Mouse (Mus musculus) midbrain, embryonic 13.5 days (tissue): ENCODE measurements around the gene Myoz2. TPM values are rescaled to one million over a fixed set of nuclear protein-coding genes. Genes with fewer than 3 reads are reported as not detected.

Source experiments
- ATAC-seq: fragments of 200-750 bp; cut with Nextera tagmentation; 2 replicates; pipeline ENCODE4 v1.8.0; 2017; ENCODE audit warnings: mild to moderate bottlenecking, moderate TSS enrichment, moderate library complexity
- H3K27ac ChIP-seq: fragments of 300-500 bp; sonication (generic); 2 replicates; pipeline ENCODE4 v1.5.1; 2015; ENCODE audit warnings: inconsistent platforms, mild to moderate bottlenecking, moderate library complexity
- H3K27me3 ChIP-seq: fragments of 300-500 bp; sonication (generic); 2 replicates; pipeline ENCODE4 v1.6.1; 2015; ENCODE audit warnings: mild to moderate bottlenecking, inconsistent platforms
- H3K36me3 ChIP-seq: fragments of 300-500 bp; sonication (generic); 2 replicates; pipeline ENCODE4 v1.6.1; 2015; ENCODE audit warnings: mild to moderate bottlenecking, inconsistent platforms
- H3K4me1 ChIP-seq: fragments of 300-500 bp; sonication (generic); replicated peaks from 2 replicates; pipeline ENCODE4 v1.6.1; 2015; ENCODE audit warnings: inconsistent platforms
- H3K4me2 ChIP-seq: fragments of 300-500 bp; sonication (generic); replicated peaks from 2 replicates; pipeline ENCODE4 v1.6.1; 2015; ENCODE audit warnings: moderate library complexity, mild to moderate bottlenecking, inconsistent platforms
- H3K4me3 ChIP-seq: fragments of 300-500 bp; sonication (generic); replicated peaks from 2 replicates; pipeline ENCODE4 v1.5.1; 2015; ENCODE audit warnings: mild to moderate bottlenecking, inconsistent platforms
- H3K9ac ChIP-seq: fragments of 300-500 bp; sonication (generic); replicated peaks from 2 replicates; pipeline ENCODE4 v1.6.1; 2015; ENCODE audit warnings: mild to moderate bottlenecking, inconsistent platforms
- H3K9me3 ChIP-seq: fragments of 300-500 bp; sonication (generic); 2 replicates; pipeline ENCODE4 v1.6.1; 2016; ENCODE audit warnings: mild to moderate bottlenecking, inconsistent platforms
- WGBS: fragments of 180-500 bp; shearing (Covaris S2); methylation state at CpG from one replicate; pipeline ENCODE4 v1.1.7; 2015; 5-methylcytosine and 5-hydroxymethylcytosine counted together
- polyA plus RNA-seq: library from polyadenylated mRNA; unstranded; fragments of >200 nt; fragmentation: Nextera tagmentation; extraction: Ambion mirVana; gene quantifications from 2 replicates; pipeline ENCODE4 v1.2.1, GENCODE M21; 2015

Gene Myoz2
- polyA plus RNA-seq: not detected in 2 replicates

GRCm38 (mm10) chr3:123034752-123035151 is at the start of gene Myoz2:
Myoz2 (minus strand) TSS chr3:123035015.
- no peak within 1 kb of the TSS for H3K27ac ChIP-seq
- no peak within 1 kb of the TSS for H3K9ac ChIP-seq
- no peaks in the 10 kb centered on the region for H3K9me3 ChIP-seq
- no peak within 1 kb of the TSS for H3K4me3 ChIP-seq
- no peak within 1 kb of the TSS for H3K4me2 ChIP-seq
- WGBS: 96% methylated on average over 7 of the region's 7 CpGs
- H3K4me1 ChIP-seq: no peaks in the 10 kb centered on the region
- H3K27me3 ChIP-seq: no peaks in the 10 kb centered on the region
- H3K36me3 ChIP-seq: no peaks in the 10 kb centered on the region
- no peak for ATAC-seq

- Histone ChIP-seq H3K4me2 (no peak overlapping the region), H3K4me3 (no peak overlapping the region), H3K27me3 (no peaks in the 10 kb centered on the region), H3K9ac (no peak overlapping the region), H3K4me1 (no peaks in the 10 kb centered on the region), H3K27ac (no peak overlapping the region), H3K36me3 (no peaks in the 10 kb centered on the region), H3K9me3 (no peaks in the 10 kb centered on the region)
- 93% methylated on average over 3 of the region's 3 CpGs for WGBS
- ATAC-seq: no peak
Observed at GRCm38 (mm10) chr3:123081665-123082064, 46.9 kb upstream of the Myoz2 start.

GRCm38 (mm10) chr3:123080943-123081342 is 46.1 kb upstream of the Myoz2 start:
- H3K27me3 ChIP-seq: no peaks in the 10 kb centered on the region
- no peak overlapping the region for H3K9ac ChIP-seq
- no peak overlapping the region for H3K4me2 ChIP-seq
- H3K27ac ChIP-seq: no peak overlapping the region
- WGBS: 56% methylated on average over 7 of the region's 7 CpGs
- no peak for ATAC-seq
- H3K9me3 ChIP-seq: no peaks in the 10 kb centered on the region
- H3K36me3 ChIP-seq: no peaks in the 10 kb centered on the region
- H3K4me3 ChIP-seq: no peak overlapping the region
- no peaks in the 10 kb centered on the region for H3K4me1 ChIP-seq

GRCm38 (mm10) chr3:123080017-123080725 is 45.4 kb upstream of the Myoz2 start:
- Histone ChIP-seq H3K27ac (no peak overlapping the region), H3K27me3 (no peaks in the 10 kb centered on the region), H3K36me3 (no peaks in the 10 kb centered on the region), H3K4me3 (no peak overlapping the region), H3K4me1 (no peaks in the 10 kb centered on the region), H3K4me2 (no peak overlapping the region), H3K9me3 (no peaks in the 10 kb centered on the region), H3K9ac (no peak overlapping the region)
- ATAC-seq: no peak
- WGBS: 80% methylated on average over 19 of the region's 19 CpGs

GRCm38 (mm10) chr3:123075759-123076158 is 40.9 kb upstream of the Myoz2 start:
- 89% methylated on average over 3 of the region's 3 CpGs for WGBS
- ATAC-seq: no peak
- no peak overlapping the region for H3K27ac ChIP-seq
- H3K27me3 ChIP-seq: no peaks in the 10 kb centered on the region
- H3K9me3 ChIP-seq: no peaks in the 10 kb centered on the region
- no peak overlapping the region for H3K4me3 ChIP-seq
- H3K9ac ChIP-seq: no peak overlapping the region
- H3K4me1 ChIP-seq: no peaks in the 10 kb centered on the region
- no peaks in the 10 kb centered on the region for H3K36me3 ChIP-seq
- H3K4me2 ChIP-seq: no peak overlapping the region

GRCm38 (mm10) chr3:123075034-123075433 is 40.2 kb upstream of the Myoz2 start:
- no peak overlapping the region for H3K4me3 ChIP-seq
- no peaks in the 10 kb centered on the region for H3K9me3 ChIP-seq
- H3K9ac ChIP-seq: no peak overlapping the region
- H3K4me2 ChIP-seq: no peak overlapping the region
- no peak for ATAC-seq
- H3K27ac ChIP-seq: no peak overlapping the region
- H3K36me3 ChIP-seq: no peaks in the 10 kb centered on the region
- no peaks in the 10 kb centered on the region for H3K27me3 ChIP-seq
- H3K4me1 ChIP-seq: no peaks in the 10 kb centered on the region

GRCm38 (mm10) chr3:123073351-123073750 is 38.5 kb upstream of the Myoz2 start:
- Histone ChIP-seq H3K9ac (no peak overlapping the region), H3K9me3 (no peaks in the 10 kb centered on the region), H3K27me3 (no peaks in the 10 kb centered on the region), H3K4me3 (no peak overlapping the region), H3K4me2 (no peak overlapping the region), H3K36me3 (no peaks in the 10 kb centered on the region), H3K27ac (no peak overlapping the region), H3K4me1 (no peaks in the 10 kb centered on the region)
- no peak for ATAC-seq

- Histone ChIP-seq H3K36me3 (no peaks in the 10 kb centered on the region), H3K27me3 (no peaks in the 10 kb centered on the region), H3K27ac (no peak overlapping the region), H3K4me1 (no peaks in the 10 kb centered on the region), H3K9me3 (no peaks in the 10 kb centered on the region), H3K9ac (no peak overlapping the region), H3K4me2 (no peak overlapping the region), H3K4me3 (no peak overlapping the region)
- ATAC-seq: no peak
- no CpG with 5 or more reads among the region's 1 CpGs for WGBS
Observed at GRCm38 (mm10) chr3:123072472-123072871, 37.7 kb upstream of the Myoz2 start.

GRCm38 (mm10) chr3:123070996-123071395 is 36.2 kb upstream of the Myoz2 start:
- H3K36me3 ChIP-seq: no peaks in the 10 kb centered on the region
- no peak overlapping the region for H3K27ac ChIP-seq
- no peak overlapping the region for H3K4me2 ChIP-seq
- no peaks in the 10 kb centered on the region for H3K9me3 ChIP-seq
- no peaks in the 10 kb centered on the region for H3K4me1 ChIP-seq
- no peak overlapping the region for H3K9ac ChIP-seq
- 90% methylated on average over 1 of the region's 1 CpGs for WGBS
- no peak for ATAC-seq
- H3K27me3 ChIP-seq: no peaks in the 10 kb centered on the region
- H3K4me3 ChIP-seq: no peak overlapping the region

- Histone ChIP-seq H3K9me3 (no peaks in the 10 kb centered on the region), H3K9ac (no peak overlapping the region), H3K36me3 (no peaks in the 10 kb centered on the region), H3K27me3 (no peaks in the 10 kb centered on the region), H3K27ac (no peak overlapping the region), H3K4me1 (0 out of 2 replicates have a peak, but pooled peaks cover 3% of the 10 kb centered on the region), H3K4me2 (no peak overlapping the region), H3K4me3 (no peak overlapping the region)
- 96% methylated on average over 7 of the region's 7 CpGs for WGBS
- ATAC-seq: no peak
Observed at GRCm38 (mm10) chr3:123066836-123067235, 32.0 kb upstream of the Myoz2 start.

- no peak for ATAC-seq
- Histone ChIP-seq H3K4me3 (no peak overlapping the region), H3K9ac (no peak overlapping the region), H3K4me2 (no peak overlapping the region), H3K27me3 (no peaks in the 10 kb centered on the region), H3K27ac (no peak overlapping the region), H3K9me3 (no peaks in the 10 kb centered on the region), H3K36me3 (no peaks in the 10 kb centered on the region), H3K4me1 (0 out of 2 replicates have a peak, but pooled peaks cover 3% of the 10 kb centered on the region)
- WGBS: 85% methylated on average over 5 of the region's 5 CpGs
Observed at GRCm38 (mm10) chr3:123065466-123065865, 30.7 kb upstream of the Myoz2 start.

GRCm38 (mm10) chr3:123064186-123064585 is 29.4 kb upstream of the Myoz2 start:
- Histone ChIP-seq H3K27ac (no peak overlapping the region), H3K9me3 (no peaks in the 10 kb centered on the region), H3K9ac (no peak overlapping the region), H3K4me3 (no peak overlapping the region), H3K4me1 (0 out of 2 replicates have a peak, but pooled peaks cover 3% of the 10 kb centered on the region), H3K4me2 (no peak overlapping the region), H3K27me3 (no peaks in the 10 kb centered on the region), H3K36me3 (no peaks in the 10 kb centered on the region)
- ATAC-seq: no peak
- 27% methylated on average over 5 of the region's 5 CpGs for WGBS

- Histone ChIP-seq H3K4me1 (0 out of 2 replicates have a peak, but pooled peaks cover 3% of the 10 kb centered on the region), H3K36me3 (no peaks in the 10 kb centered on the region), H3K27me3 (no peaks in the 10 kb centered on the region), H3K4me2 (no peak overlapping the region), H3K27ac (no peak overlapping the region), H3K9me3 (no peaks in the 10 kb centered on the region), H3K9ac (no peak overlapping the region), H3K4me3 (no peak overlapping the region)
- 82% methylated on average over 2 of the region's 2 CpGs for WGBS
- ATAC-seq: no peak
Observed at GRCm38 (mm10) chr3:123061931-123062330, 27.1 kb upstream of the Myoz2 start.
